Mouse (Mus musculus) left cerebral cortex, adult 2 months (tissue): ENCODE data around the gene Rtn4r. TPM values are rescaled to one million over a fixed set of nuclear protein-coding genes. Genes with fewer than 3 reads are reported as not detected.

Experiments
- DNase-seq, 2 experiments: peaks; one replicate each; pipeline ENCODE4 v3.0.0; 2021 to 2022; ENCODE audit warnings: low spot score in 2 of 2, mixed read lengths in 1 of 2; ENCODE audit errors: extremely low spot score in 1 of 2
- H3K27ac ChIP-seq: fragments of 200-600 bp; 2 replicates; pipeline ENCODE4 v1.8.1; 2022
- H3K4me3 ChIP-seq: fragments of 200-600 bp; 2 replicates; pipeline ENCODE4 v1.8.1; 2022
- CTCF ChIP-seq: fragments of 200-600 bp; IDR thresholded peaks from 2 replicates; pipeline ENCODE4 v1.8.1; 2022; ENCODE audit warnings: antibody characterized with exemption, mild to moderate bottlenecking, moderate library complexity
- intact Hi-C: fragments of 180-260 bp; cut with DNase I; formaldehyde crosslinking; loops from one replicate; pipeline ENCODE4 v1.15.1; 2025
- microRNA-seq, 2 experiments: library from miRNA; unstranded; fragments of <30 nt; microRNA quantifications; one replicate each; pipeline ENCODE4 v1.2.0; 2021
- total RNA-seq, 2 experiments: library from RNA; stranded (reverse); gene quantifications; 2 replicates each; pipeline ENCODE4 v1.2.3; 2021

Rtn4r gene
- total RNA-seq, 2 experiments from 2014 or later, result 138 to 147 TPM

- intact Hi-C loops, result no loop called here
- TF ChIP-seq CTCF, result no peak
- H3K4me3 ChIP-seq, result no peak overlapping the region
- DNase-seq, result no peak
- no peak overlapping the region for H3K27ac ChIP-seq
Measured at GRCm38 (mm10) chr16:18201620-18202019, 74.2 kb downstream of the Rtn4r start.

Small RNAs within 50 kb of the gene (microRNA-seq; reads per million reads assigned to microRNA genes)
- gene Mir6366, result 0 to 0.48 reads per million in 2 experiments

Other genes with a start within 250 kb of the Rtn4r start
- gene Gm20518, start 236.0 kb upstream of the Rtn4r start, total RNA-seq, result 1 to 10 TPM; 2.3 to 3.2 TPM
- not detected for gene Tssk1, start 233.4 kb upstream of the Rtn4r start, total RNA-seq
- gene Dgcr2, start 229.1 kb upstream of the Rtn4r start, total RNA-seq, result 10 to 100 TPM; 93.2 to 99.7 TPM
- not detected for gene Tssk2, start 229.0 kb upstream of the Rtn4r start, total RNA-seq
- gene Ess2, start 216.3 kb upstream of the Rtn4r start, total RNA-seq, result 10 to 100 TPM; 27.8 to 31.8 TPM
- not detected for gene Gsc2, start 212.6 kb upstream of the Rtn4r start, total RNA-seq
- gene Slc25a1, start 199.4 kb upstream of the Rtn4r start, total RNA-seq, result 10 to 100 TPM; 39.2 to 43.9 TPM
- not detected for gene Vpreb2, start 147.2 kb upstream of the Rtn4r start, total RNA-seq
- 10 to 100 TPM; 96.1 to 96.8 TPM for gene Dgcr6, start 74.8 kb upstream of the Rtn4r start, total RNA-seq
- gene Prodh, start 37.4 kb upstream of the Rtn4r start, total RNA-seq, result 10 to 100 TPM; 38.9 to 40.8 TPM
- gene Ccdc188, start 90.2 kb downstream of the Rtn4r start, total RNA-seq, result not detected
- 100 to 1,000 TPM; 132 to 134 TPM for gene Zdhhc8, start 107.5 kb downstream of the Rtn4r start, total RNA-seq
- 10 to 100 TPM; 43.6 to 47.7 TPM for gene Trmt2a, start 121.0 kb downstream of the Rtn4r start, total RNA-seq
- 10 to 100 TPM; 87.3 to 92.9 TPM for gene Ranbp1, start 121.1 kb downstream of the Rtn4r start, total RNA-seq
- not detected for gene Gm49776, start 130.7 kb downstream of the Rtn4r start, total RNA-seq
- gene Dgcr8, start 161.6 kb downstream of the Rtn4r start, total RNA-seq, result 10 to 100 TPM; 41.1 to 41.8 TPM
- gene Tango2, start 220.5 kb downstream of the Rtn4r start, total RNA-seq, result 100 to 1,000 TPM; 154 to 158 TPM
- 10 to 100 TPM; 39.1 to 50.4 TPM for gene Arvcf, start 220.5 kb downstream of the Rtn4r start, total RNA-seq